Mouse (Mus musculus): ENCODE data around the gene Hcst.

GRCm38 (mm10) chr7:30464816-30465300, 45.2 kb upstream of the Hcst start:
- no peak for TF ChIP-seq CTCF (conservative IDR thresholded peaks at IDR 0.05 in 1 of 2, IDR thresholded peaks at IDR 0.05 in 1 of 2; ENCODE audit: low read depth in 2 of 2, low read length in 2 of 2)
- TF ChIP-seq MAX (IDR thresholded peaks at IDR 0.05; ENCODE audit: low read length): no peak
- no peak for TF ChIP-seq POLR2A (IDR thresholded peaks at IDR 0.05; ENCODE audit: low read depth, low read length)
- TF ChIP-seq MXI1 (IDR thresholded peaks at IDR 0.05; ENCODE audit: low read depth, low read length): no peak
